Mouse (Mus musculus): Measurements from ENCODE around the gene Olfr1423.

GRCm38 (mm10) chr19:12041217-12041616, at the start of gene Olfr1423:
- no peak for TF ChIP-seq CTCF (IDR thresholded peaks at IDR 0.05; ENCODE audit: low read depth, low read length)
- no peak for TF ChIP-seq POLR2A (IDR thresholded peaks at IDR 0.05; ENCODE audit: borderline replicate concordance, low read depth, low read length)

All from bone marrow macrophage, adult 2 months (primary cell).